In the genomic region with DNA sequence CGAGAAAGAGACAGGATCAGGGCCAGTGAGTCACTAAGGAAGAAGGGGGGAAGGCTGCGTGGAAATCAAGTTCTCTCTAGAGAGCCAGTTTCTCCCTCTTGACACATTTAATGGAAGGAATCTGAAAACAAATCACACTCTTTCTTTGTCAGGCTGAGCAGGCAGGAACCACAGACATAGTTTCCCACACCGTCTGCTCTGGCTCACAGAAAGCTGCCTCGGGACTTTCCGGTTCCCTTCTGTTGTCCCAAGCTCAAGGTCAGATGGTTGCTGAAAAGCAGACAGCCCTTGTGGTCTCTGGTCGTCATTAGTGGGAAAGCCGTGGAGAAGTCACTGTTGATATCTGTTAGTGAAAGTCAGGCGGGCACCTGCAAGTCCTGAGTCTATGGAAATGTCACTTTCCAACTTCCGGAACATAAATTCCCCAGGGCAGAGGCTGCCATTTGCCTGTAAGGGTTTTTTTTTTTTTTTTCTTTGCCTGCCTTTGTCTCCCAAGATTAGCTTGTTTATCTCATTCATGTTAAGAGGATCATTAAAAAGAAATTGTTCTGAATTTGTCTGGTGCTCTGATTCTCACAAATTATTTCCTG, we compare ENCODE assay signal across 10 mouse cellular contexts. TPM values are rescaled to one million over a fixed set of nuclear protein-coding genes. Genes with fewer than 3 reads are reported as not detected.
DNase-seq lines count a peak whose midpoint lies in the region; ATAC-seq lines count a peak whose summit lies in the region.
"Had no signal": no experiment of that assay in that cellular context is flagged by ENCODE, and none has a peak within 500 bp of the region (broad histone marks: within the 10 kb centered on the region; RNA-seq: fewer than 3 reads in every experiment).

No protein-coding gene starts in this region.

- H3K36me3 ChIP-seq in kidney, embryonic 16.5 days (ENCODE audit: insufficient read depth, low read length) = no peaks in the 10 kb centered on the region

- no peaks in the 10 kb centered on the region for H3K27me3 ChIP-seq in kidney, embryonic 16.5 days (ENCODE audit: insufficient read depth, low read length)

- no peaks in the 10 kb centered on the region for H3K9me3 ChIP-seq in kidney, embryonic 16.5 days (ENCODE audit: low read length)

- 45% methylated on average over 9 of the region's 9 CpGs for WGBS in kidney, embryonic 16.5 days

- no peak overlapping the region for H3K4me2 ChIP-seq in kidney, embryonic 16.5 days (replicated peaks; ENCODE audit: low read depth, low read length)

- H3K9ac ChIP-seq in kidney, embryonic 16.5 days (replicated peaks; ENCODE audit: low read length) = no peak overlapping the region

- peak; percentile 64 for DNase-seq in adrenal gland, adult 2 months
- DNase-seq in adrenal gland, postnatal 4 days (ENCODE audit: low spot score in 2 of 2) = no peak
- peak; percentile 25 for DNase-seq in NIH3T3 (ENCODE audit: low read depth)
- peak; percentile 57 for DNase-seq in heart, adult 8-10 months (ENCODE audit: low spot score)
- DNase-seq in layer of hippocampus, postnatal 10 days (ENCODE audit: low spot score in 2 of 2) = no peak
- DNase-seq in cerebellum, adult 9-11 months = no peak
- DNase-seq in layer of hippocampus, adult 18-20 months (ENCODE audit: low spot score in 2 of 2) = no peak

- H3K4me1 ChIP-seq in kidney, embryonic 16.5 days (ENCODE audit: insufficient read depth, low read length) = peaks cover 9% of the 10 kb centered on the region; the same call in 1 of the 2 replicates

- ATAC-seq in kidney, embryonic 16.5 days (ENCODE audit: low FRiP score, low TSS enrichment) = no peak

- H3K4me3 ChIP-seq in kidney, embryonic 16.5 days (ENCODE audit: low read length) = no peak overlapping the region

- H3K27ac ChIP-seq in kidney, embryonic 16.5 days (ENCODE audit: low read length) = peak overlapping the region; percentile 60
- H3K27ac ChIP-seq: macrophage had no signal

RNA-seq across cellular contexts. Expression of a gene that starts 10.9 kb away (rescaled TPM):
- total RNA-seq in adrenal gland, adult 2 months (2021) = 1 to 10 TPM; 1.7 to 5.9 TPM
- 0.87 and 1.8 TPM in 2 replicates for polyA plus RNA-seq in adrenal gland, adult 2 months (2012; rRNA removed)
- total RNA-seq in adrenal gland, postnatal 4 days (2021) = 1 to 10 TPM; 2.8 to 3.6 TPM
- total RNA-seq in heart, adult 8-10 months (2022) = 1 to 10 TPM; 1.8 to 2.7 (median 2.3) TPM
- 0.73 and 1.4 TPM in 2 replicates for polyA plus RNA-seq in kidney, embryonic 16.5 days (2015; fragmentation: Nextera tagmentation; extraction: Ambion mirVana)
- 1 to 10 TPM; 1.6 to 1.7 TPM for total RNA-seq in layer of hippocampus, postnatal 10 days (2021)
- total RNA-seq in layer of hippocampus, adult 18-20 months (2021) = 1 to 10 TPM; 1.3 to 2.0 TPM
- total RNA-seq: neutrophil, adult 5-6 weeks had no signal
- polyA plus RNA-seq: macrophage had no signal

Comparison
In these comparisons a context has a peak if more than half of its experiments do, and no peak if none do; other contexts are left out.
1. DNase-seq: peak in adrenal gland, adult 2 months (single experiment), NIH3T3 (single experiment) and heart, adult 8-10 months (single experiment); none in adrenal gland, postnatal 4 days (0 of 2), layer of hippocampus, postnatal 10 days (0 of 2), cerebellum, adult 9-11 months (single experiment) and layer of hippocampus, adult 18-20 months (0 of 2).